Mouse (Mus musculus) inflammation-experienced regulatory T-cells, adult 6 months (primary cell): ENCODE measurements around the gene Hspb3. TPM values are rescaled to one million over a fixed set of nuclear protein-coding genes. Genes with fewer than 3 reads are reported as not detected.

Experiments
- ATAC-seq: one replicate; pipeline ENCODE4 v1.8.0; 2017
- polyA plus RNA-seq, 3 experiments: library from polyadenylated mRNA; unstranded; fragments of 100-300 nt; shearing (Covaris generic); gene quantifications; one replicate each; pipeline ENCODE4 v1.2.1; 2017

Hspb3 gene
- polyA plus RNA-seq: not detected

GRCm38 (mm10) chr13:113663151-113663779 lies at the start of gene Hspb3:
Hspb3 (minus strand) TSS chr13:113663676.
- no peak for ATAC-seq

- ATAC-seq: no peak
Measured at GRCm38 (mm10) chr13:113713186-113713585, 49.7 kb upstream of the Hspb3 start.

- ATAC-seq: no peak
Measured at GRCm38 (mm10) chr13:113706183-113706582, 42.7 kb upstream of the Hspb3 start.

- no peak for ATAC-seq
Measured at GRCm38 (mm10) chr13:113701185-113701584, 37.7 kb upstream of the Hspb3 start.

- ATAC-seq: no peak
Measured at GRCm38 (mm10) chr13:113699928-113700327, 36.5 kb upstream of the Hspb3 start.

GRCm38 (mm10) chr13:113699415-113699873 lies 36.0 kb upstream of the Hspb3 start:
- ATAC-seq: no peak

GRCm38 (mm10) chr13:113696838-113697321 lies 33.4 kb upstream of the Hspb3 start:
- no peak for ATAC-seq

GRCm38 (mm10) chr13:113693383-113693782 lies 29.9 kb upstream of the Hspb3 start:
- ATAC-seq: peak; percentile 70

GRCm38 (mm10) chr13:113691644-113692043 lies 28.2 kb upstream of the Hspb3 start:
- ATAC-seq: no peak

- no peak for ATAC-seq
Measured at GRCm38 (mm10) chr13:113689883-113690282, 26.4 kb upstream of the Hspb3 start.

- ATAC-seq: no peak
Measured at GRCm38 (mm10) chr13:113686691-113687121, 23.2 kb upstream of the Hspb3 start.

- no peak for ATAC-seq
Measured at GRCm38 (mm10) chr13:113682821-113683220, 19.3 kb upstream of the Hspb3 start.

GRCm38 (mm10) chr13:113680646-113681045 lies 17.2 kb upstream of the Hspb3 start:
- no peak for ATAC-seq

GRCm38 (mm10) chr13:113669459-113670077 lies 6.1 kb upstream of the Hspb3 start:
- ATAC-seq: peak; percentile 68

- no peak for ATAC-seq
Measured at GRCm38 (mm10) chr13:113663883-113664282, 407 bp upstream of the Hspb3 start.

GRCm38 (mm10) chr13:113661826-113662271 lies 1.6 kb downstream of the Hspb3 start:
- no peak for ATAC-seq

- ATAC-seq: no peak
Measured at GRCm38 (mm10) chr13:113660576-113661310, 2.7 kb downstream of the Hspb3 start.

- ATAC-seq: no peak
Measured at GRCm38 (mm10) chr13:113657204-113657603, 6.3 kb downstream of the Hspb3 start.

- ATAC-seq: no peak
Measured at GRCm38 (mm10) chr13:113656639-113657038, 6.8 kb downstream of the Hspb3 start.

- no peak for ATAC-seq
Measured at GRCm38 (mm10) chr13:113655511-113655910, 8.0 kb downstream of the Hspb3 start.

GRCm38 (mm10) chr13:113640944-113641597 lies 22.4 kb downstream of the Hspb3 start:
- ATAC-seq: no peak

GRCm38 (mm10) chr13:113638914-113639313 lies 24.6 kb downstream of the Hspb3 start:
- ATAC-seq: peak; percentile 55

- peak; percentile 82 for ATAC-seq
Measured at GRCm38 (mm10) chr13:113635799-113636222, 27.7 kb downstream of the Hspb3 start.
